Mouse (Mus musculus) testis, adult 2 months (tissue): ENCODE data around the gene Tcam1. TPM values are rescaled to one million over a fixed set of nuclear protein-coding genes. Genes with fewer than 3 reads are reported as not detected.

Source experiments
- H3K27ac ChIP-seq: fragments of 200-500 bp; 2 replicates; pipeline ENCODE4 v1.5.1; 2012; ENCODE audit warnings: low read depth, low read length; ENCODE audit not compliant: control insufficient read depth, insufficient read depth
- H3K27me3 ChIP-seq: fragments of 200-500 bp; 2 replicates; pipeline ENCODE4 v1.6.1; 2012; ENCODE audit warnings: mild to moderate bottlenecking, low read length, moderate library complexity; ENCODE audit not compliant: control insufficient read depth, insufficient read depth
- H3K36me3 ChIP-seq: fragments of 200-500 bp; 2 replicates; pipeline ENCODE4 v1.6.1; 2012; ENCODE audit warnings: mild to moderate bottlenecking, low read length; ENCODE audit not compliant: control insufficient read depth, insufficient read depth
- H3K4me1 ChIP-seq: fragments of 200-500 bp; 2 replicates; pipeline ENCODE4 v1.6.1; 2012; ENCODE audit warnings: low read length; ENCODE audit not compliant: control insufficient read depth, insufficient read depth
- H3K4me3 ChIP-seq: fragments of 200-500 bp; 2 replicates; pipeline ENCODE4 v1.5.1; 2012; ENCODE audit warnings: low read depth, mild to moderate bottlenecking, low read length, moderate library complexity, mixed read lengths; ENCODE audit not compliant: control insufficient read depth
- CTCF ChIP-seq: fragments of 200-500 bp; IDR thresholded peaks from 2 replicates; pipeline ENCODE4 v1.5.1; 2012; ENCODE audit warnings: low read depth, mild to moderate bottlenecking, inconsistent platforms, low read length, moderate library complexity; ENCODE audit not compliant: control insufficient read depth, insufficient read depth, insufficient replicate concordance
- POLR2A ChIP-seq: fragments of 200-500 bp; IDR thresholded peaks from 2 replicates; pipeline ENCODE4 v1.6.1; 2012; ENCODE audit warnings: low read depth, mild to moderate bottlenecking, inconsistent platforms, low read length, moderate library complexity; ENCODE audit not compliant: control insufficient read depth
- polyA plus RNA-seq: library from polyadenylated mRNA; depleted of rRNA; stranded (reverse); fragments of >200 nt; gene quantifications from 2 replicates; pipeline ENCODE4 v1.2.3, GENCODE M21; 2012

The Tcam1 gene
- polyA plus RNA-seq, 1 experiment = 97.5 TPM

- Histone ChIP-seq H3K36me3 (no peaks in the 10 kb centered on the region), H3K4me1 (no peaks in the 10 kb centered on the region), H3K4me3 (no peak overlapping the region), H3K27ac (no peak overlapping the region), H3K27me3 (no peaks in the 10 kb centered on the region)
- TF ChIP-seq POLR2A (no peak), CTCF (no peak)
Measured at GRCm38 (mm10) chr11:106317801-106318200, 41.3 kb downstream of the Tcam1 start.

DNA sequence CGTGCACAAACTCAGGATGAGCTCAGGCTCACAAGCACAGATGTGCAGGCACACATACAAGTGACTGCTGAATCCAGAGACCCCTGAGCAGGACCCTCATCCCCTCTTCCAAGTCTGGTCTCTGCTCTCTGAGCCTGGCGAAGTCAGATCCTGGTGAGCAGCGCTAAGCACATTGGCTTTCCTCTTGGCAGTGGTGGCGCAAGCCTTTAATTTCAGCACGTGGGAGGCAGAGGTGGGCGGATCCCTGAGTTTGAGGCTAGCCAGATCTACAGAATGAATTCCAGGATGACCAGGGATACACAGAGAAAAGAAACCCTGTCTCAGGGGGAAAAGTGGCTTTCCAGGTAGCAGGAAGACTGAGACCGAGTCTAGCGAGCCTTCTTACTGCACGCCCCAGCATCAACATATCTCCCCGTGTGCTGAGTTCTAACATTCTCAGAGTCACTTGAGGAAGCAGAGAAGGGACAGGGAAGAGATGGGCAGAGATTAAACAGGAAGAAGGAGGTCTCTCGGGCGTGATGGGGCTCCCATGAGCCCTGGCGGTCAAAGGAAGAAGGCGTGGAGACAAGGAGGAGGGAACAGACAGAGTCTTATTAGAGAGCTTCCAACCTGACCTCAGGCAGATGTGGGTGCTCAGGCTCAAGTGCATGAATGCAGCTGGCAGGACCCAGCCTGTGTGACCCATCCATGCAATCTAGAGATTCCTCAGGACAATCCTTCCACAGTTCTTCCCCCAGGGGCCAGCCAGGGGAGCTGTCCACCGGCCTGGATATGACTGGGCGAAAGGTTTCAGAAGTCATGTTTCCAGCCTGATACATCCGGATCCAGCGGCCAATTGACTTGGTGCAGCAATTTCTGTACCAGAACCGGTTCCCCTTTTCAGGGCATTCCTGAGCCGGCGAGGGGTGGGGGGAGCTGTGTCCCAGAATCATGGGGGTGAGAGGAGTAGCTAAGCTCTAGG, 42.2 kb downstream of the Tcam1 start:
- no peaks in the 10 kb centered on the region for H3K36me3 ChIP-seq
- no peak overlapping the region for H3K27ac ChIP-seq
- no peaks in the 10 kb centered on the region for H3K4me1 ChIP-seq
- no peak overlapping the region for H3K4me3 ChIP-seq
- H3K27me3 ChIP-seq = no peaks in the 10 kb centered on the region
- TF ChIP-seq CTCF (no peak), POLR2A (no peak)

DNA sequence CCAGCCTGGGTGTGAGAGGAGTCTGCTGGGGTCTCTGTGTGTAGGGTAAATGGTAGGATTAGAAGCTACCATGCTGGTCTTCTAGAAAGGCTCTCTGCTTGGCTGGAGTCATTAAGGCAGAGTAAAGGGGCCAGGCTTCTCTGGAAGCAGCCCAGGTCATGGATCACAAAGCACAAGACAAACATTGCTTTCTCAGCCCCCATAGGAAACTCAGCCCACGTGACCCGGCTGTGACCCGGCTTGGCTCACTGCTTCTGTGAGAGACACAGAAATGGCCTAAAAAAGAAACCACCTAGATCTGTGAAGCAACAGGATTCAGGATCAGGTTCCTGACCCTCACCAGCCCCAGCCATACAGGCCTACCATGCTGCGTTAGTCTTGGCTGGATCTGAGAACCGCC, 48.4 kb downstream of the Tcam1 start:
- no peak overlapping the region for H3K27ac ChIP-seq
- TF ChIP-seq POLR2A = no peak
- no peak for TF ChIP-seq CTCF
- H3K4me1 ChIP-seq = peaks cover under 1% of the 10 kb centered on the region; the same call in 1 of the 2 replicates
- H3K4me3 ChIP-seq = no peak overlapping the region
- H3K27me3 ChIP-seq = no peaks in the 10 kb centered on the region
- H3K36me3 ChIP-seq = no peaks in the 10 kb centered on the region

DNA sequence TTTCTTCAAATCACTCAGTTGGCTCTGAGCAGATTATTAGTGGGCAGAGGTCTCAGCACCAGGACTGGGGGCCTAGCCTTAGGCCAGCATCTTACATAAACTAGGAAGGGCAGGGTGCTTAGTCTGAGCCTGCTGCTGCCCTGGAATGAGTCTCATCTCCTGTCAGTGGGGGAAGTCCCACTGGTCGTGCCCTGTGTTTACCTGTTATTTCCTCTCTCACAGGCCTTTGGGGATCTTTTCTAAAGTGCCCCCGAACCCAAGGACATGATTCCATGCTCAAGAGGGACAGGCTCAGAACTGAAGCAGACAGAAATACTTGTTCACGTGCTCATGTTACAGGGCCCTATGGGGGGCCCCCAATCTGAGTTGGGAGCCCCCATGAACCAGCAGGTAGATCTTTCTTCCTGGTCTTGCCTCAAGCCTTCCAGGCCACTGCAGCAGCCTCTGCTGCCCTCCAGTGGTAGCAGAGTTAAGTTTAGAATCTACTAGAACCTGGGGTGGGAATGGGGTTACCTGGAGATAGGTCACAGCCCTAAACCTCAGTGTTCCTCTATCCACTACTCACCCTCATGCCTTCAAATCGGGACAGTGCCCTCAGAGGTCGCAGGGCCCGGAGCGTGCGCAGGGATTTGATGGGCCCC, 49.2 kb downstream of the Tcam1 start:
- H3K27ac ChIP-seq = no peak overlapping the region
- H3K27me3 ChIP-seq = no peaks in the 10 kb centered on the region
- H3K36me3 ChIP-seq = no peaks in the 10 kb centered on the region
- no peak overlapping the region for H3K4me3 ChIP-seq
- H3K4me1 ChIP-seq = peaks cover 4% of the 10 kb centered on the region
- no peak for TF ChIP-seq POLR2A
- peak; percentile 64; the same call in 1 of the 2 replicates for TF ChIP-seq CTCF

GRCm38 (mm10) chr11:106326475-106326874, 50.0 kb downstream of the Tcam1 start:
- H3K4me3 ChIP-seq = no peak overlapping the region
- no peak overlapping the region for H3K27ac ChIP-seq
- no peaks in the 10 kb centered on the region for H3K36me3 ChIP-seq
- H3K27me3 ChIP-seq = no peaks in the 10 kb centered on the region
- TF ChIP-seq POLR2A (no peak), CTCF (no peak)
- H3K4me1 ChIP-seq = peaks cover 4% of the 10 kb centered on the region

DNA sequence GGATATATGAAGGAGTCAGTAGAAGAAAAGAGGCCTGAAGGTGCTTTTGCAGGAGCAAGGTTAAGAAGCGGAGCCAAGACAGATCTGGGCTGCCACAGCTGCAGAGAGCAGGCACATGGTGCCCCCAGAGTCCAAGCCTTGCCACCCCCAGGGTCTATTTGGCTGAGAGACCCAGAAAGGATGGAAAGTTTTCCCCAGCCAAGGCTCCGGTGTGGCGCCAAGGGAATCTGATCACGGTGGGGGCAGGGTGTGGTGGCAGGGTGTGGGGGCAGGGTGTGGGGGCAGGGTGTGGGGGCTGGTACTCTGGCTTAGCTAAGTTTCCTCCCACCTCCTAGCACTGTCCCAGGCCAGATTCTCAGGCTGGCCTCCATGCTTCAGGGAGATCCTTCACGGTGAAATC, 52.0 kb downstream of the Tcam1 start:
- Histone ChIP-seq H3K4me3 (no peak overlapping the region), H3K36me3 (no peaks in the 10 kb centered on the region), H3K27ac (no peak overlapping the region), H3K4me1 (peaks cover 4% of the 10 kb centered on the region), H3K27me3 (no peaks in the 10 kb centered on the region)
- TF ChIP-seq CTCF = no peak
- TF ChIP-seq POLR2A = no peak

GRCm38 (mm10) chr11:106329128-106329527, 52.7 kb downstream of the Tcam1 start:
- no peak for TF ChIP-seq CTCF
- no peak for TF ChIP-seq POLR2A
- Histone ChIP-seq H3K27ac (no peak overlapping the region), H3K4me3 (no peak overlapping the region), H3K36me3 (no peaks in the 10 kb centered on the region), H3K4me1 (peaks cover 4% of the 10 kb centered on the region), H3K27me3 (no peaks in the 10 kb centered on the region)
